Mouse (Mus musculus) kidney, embryonic 15.5 days (tissue): ENCODE data around the gene Ano8. TPM values are rescaled to one million over a fixed set of nuclear protein-coding genes. Genes with fewer than 3 reads are reported as not detected.

Experiments
- ATAC-seq: fragments of 200-750 bp; cut with Nextera tagmentation; replicated peaks from 2 replicates; pipeline ENCODE4 v1.8.0; 2017; ENCODE audit warnings: moderate TSS enrichment; ENCODE audit not compliant: low FRiP score
- H3K27ac ChIP-seq: fragments of 300-500 bp; sonication (generic); 2 replicates; pipeline ENCODE4 v1.5.1; 2015; ENCODE audit warnings: mild to moderate bottlenecking, inconsistent platforms
- H3K27me3 ChIP-seq: fragments of 300-500 bp; sonication (generic); 2 replicates; pipeline ENCODE4 v1.6.1; 2015; ENCODE audit warnings: inconsistent platforms
- H3K36me3 ChIP-seq: fragments of 300-500 bp; sonication (generic); 2 replicates; pipeline ENCODE4 v1.6.1; 2015; ENCODE audit warnings: inconsistent platforms
- H3K4me1 ChIP-seq: fragments of 300-500 bp; sonication (generic); 2 replicates; pipeline ENCODE4 v1.6.1; 2015; ENCODE audit warnings: inconsistent platforms
- H3K4me2 ChIP-seq: fragments of 300-500 bp; sonication (generic); 2 replicates; pipeline ENCODE4 v1.6.1; 2015; ENCODE audit warnings: moderate library complexity, mild to moderate bottlenecking, inconsistent platforms
- H3K4me3 ChIP-seq: fragments of 300-500 bp; sonication (generic); replicated peaks from 2 replicates; pipeline ENCODE4 v1.5.1; 2015; ENCODE audit warnings: mild to moderate bottlenecking, inconsistent platforms
- H3K9ac ChIP-seq: fragments of 300-500 bp; sonication (generic); 2 replicates; pipeline ENCODE4 v1.6.1; 2015; ENCODE audit warnings: mild to moderate bottlenecking, inconsistent platforms
- H3K9me3 ChIP-seq: fragments of 300-500 bp; sonication (generic); replicated peaks from 2 replicates; pipeline ENCODE4 v1.6.1; 2016; ENCODE audit warnings: inconsistent platforms
- WGBS: fragments of 180-500 bp; shearing (Covaris S2); methylation state at CpG from one replicate; pipeline ENCODE4 v1.1.7; 2015; ENCODE audit warnings: mixed read lengths; 5-methylcytosine and 5-hydroxymethylcytosine counted together
- polyA plus RNA-seq: library from polyadenylated mRNA; unstranded; fragments of >200 nt; fragmentation: Nextera tagmentation; extraction: Ambion mirVana; gene quantifications from 2 replicates; pipeline ENCODE4 v1.2.1, GENCODE M21; 2015

Gene Ano8
- polyA plus RNA-seq, 1 experiment from 2014 or later: 2.0 TPM

- Histone ChIP-seq H3K9me3 (no peaks in the 10 kb centered on the region), H3K4me1 (peaks cover 24% of the 10 kb centered on the region), H3K36me3 (no peaks in the 10 kb centered on the region), H3K27me3 (peaks cover 10% of the 10 kb centered on the region; the same call in 1 of the 2 replicates), H3K27ac (no peak overlapping the region), H3K4me2 (no peak overlapping the region), H3K9ac (no peak overlapping the region), H3K4me3 (no peak overlapping the region)
- WGBS: 18% methylated on average over 6 of the region's 6 CpGs
- ATAC-seq: no peak
Observed at GRCm38 (mm10) chr8:71516786-71517185, 31.0 kb upstream of the Ano8 start.

GRCm38 (mm10) chr8:71515043-71515442 is 29.3 kb upstream of the Ano8 start:
- H3K9me3 ChIP-seq: no peaks in the 10 kb centered on the region
- H3K4me3 ChIP-seq: no peak overlapping the region
- no peak for ATAC-seq
- no peak overlapping the region for H3K9ac ChIP-seq
- H3K4me2 ChIP-seq: no peak overlapping the region
- 79% methylated on average over 5 of the region's 5 CpGs for WGBS
- peaks cover 5% of the 10 kb centered on the region for H3K27me3 ChIP-seq
- peaks cover 20% of the 10 kb centered on the region for H3K4me1 ChIP-seq
- H3K36me3 ChIP-seq: no peaks in the 10 kb centered on the region
- no peak overlapping the region for H3K27ac ChIP-seq

GRCm38 (mm10) chr8:71513018-71513754 is 27.4 kb upstream of the Ano8 start:
- ATAC-seq: no peak
- 66% methylated on average over 15 of the region's 15 CpGs for WGBS
- Histone ChIP-seq H3K4me2 (no peak overlapping the region), H3K9ac (no peak overlapping the region), H3K4me3 (no peak overlapping the region), H3K27me3 (peaks cover 22% of the 10 kb centered on the region), H3K4me1 (peaks cover 19% of the 10 kb centered on the region), H3K9me3 (no peaks in the 10 kb centered on the region), H3K27ac (0 out of 2 replicates have a peak overlapping the region, but pooled peaks have one; percentile 41), H3K36me3 (no peaks in the 10 kb centered on the region)

DNA sequence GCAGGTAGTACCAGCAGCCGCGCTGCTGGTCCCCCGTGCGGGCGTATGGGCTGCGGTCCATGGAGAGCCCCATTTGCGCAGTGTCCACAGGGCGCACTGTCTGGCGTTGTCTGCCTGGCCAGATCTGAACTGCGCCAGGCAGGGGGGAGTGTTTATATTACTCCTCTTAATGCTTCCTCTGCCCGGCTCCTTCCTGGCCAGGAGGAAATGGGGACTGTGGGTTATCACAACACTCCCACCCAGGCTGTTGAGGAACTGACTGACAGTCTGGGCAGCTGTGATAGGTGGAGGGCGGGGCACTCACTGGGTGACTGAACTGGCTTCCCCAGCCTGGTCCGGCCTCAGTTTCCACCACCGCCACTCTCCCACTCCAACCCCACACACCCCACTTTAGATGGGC is 25.9 kb upstream of the Ano8 start, which contains the start of gene Plvap:
TSS of gene Plvap (minus strand) at position 109 of the 400 bp plus-strand sequence.
- Histone ChIP-seq H3K4me1 (peaks cover 24% of the 10 kb centered on the region), H3K4me2 (peak within 1 kb of the TSS; percentile 46), H3K9ac (no peak within 1 kb of the TSS), H3K36me3 (no peaks in the 10 kb centered on the region), H3K27ac (peak within 1 kb of the TSS; percentile 24; the same call in 1 of the 2 replicates), H3K27me3 (peaks cover 37% of the 10 kb centered on the region), H3K9me3 (no peaks in the 10 kb centered on the region), H3K4me3 (peak within 1 kb of the TSS; percentile 29)
- peak; percentile 24; the same call in 1 of the 2 replicates for ATAC-seq
- WGBS: 24% methylated on average over 14 of the region's 14 CpGs

- no peaks in the 10 kb centered on the region for H3K36me3 ChIP-seq
- ATAC-seq: no peak
- H3K4me1 ChIP-seq: peaks cover 23% of the 10 kb centered on the region
- H3K27me3 ChIP-seq: peaks cover 51% of the 10 kb centered on the region
- no peaks in the 10 kb centered on the region for H3K9me3 ChIP-seq
- H3K27ac ChIP-seq: no peak overlapping the region
- peak overlapping the region; percentile 29 for H3K4me3 ChIP-seq
- peak overlapping the region; percentile 24; the same call in 1 of the 2 replicates for H3K9ac ChIP-seq
- WGBS: 78% methylated on average over 2 of the region's 2 CpGs
- H3K4me2 ChIP-seq: peak overlapping the region; percentile 46
Observed at GRCm38 (mm10) chr8:71509316-71509715, 23.6 kb upstream of the Ano8 start.

- Histone ChIP-seq H3K9ac (peak overlapping the region; percentile 44), H3K36me3 (no peaks in the 10 kb centered on the region), H3K4me2 (peak overlapping the region; percentile 90), H3K9me3 (no peaks in the 10 kb centered on the region), H3K4me1 (peaks cover 23% of the 10 kb centered on the region), H3K4me3 (peak overlapping the region; percentile 51), H3K27me3 (peaks cover 50% of the 10 kb centered on the region), H3K27ac (no peak overlapping the region)
- ATAC-seq: peak; percentile 70
- WGBS: under 1% methylated on average over 61 of the region's 61 CpGs
Observed at GRCm38 (mm10) chr8:71507589-71508104, 21.9 kb upstream of the Ano8 start.

DNA sequence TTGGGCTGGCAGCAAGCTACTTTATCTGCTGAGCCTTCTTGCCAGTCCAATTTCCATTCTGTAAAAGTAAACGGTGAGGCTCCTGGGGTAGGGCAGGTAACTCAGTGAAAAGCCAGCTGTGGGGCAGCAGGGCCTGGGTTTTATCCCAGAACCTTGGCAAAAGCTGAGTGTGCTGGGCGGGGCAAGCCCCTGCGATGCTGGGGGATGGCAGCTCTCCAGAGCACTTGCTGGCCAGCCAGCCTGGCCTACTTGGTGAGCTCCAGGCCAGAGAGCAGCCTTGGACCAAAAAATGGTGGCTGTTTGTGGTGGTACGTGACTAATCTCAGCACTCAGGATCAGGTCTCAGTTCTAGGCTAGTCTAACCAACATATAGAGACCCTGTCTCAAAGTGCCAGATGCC is 20.2 kb upstream of the Ano8 start:
- Histone ChIP-seq H3K4me1 (peaks cover 17% of the 10 kb centered on the region), H3K9ac (no peak overlapping the region), H3K4me2 (no peak overlapping the region), H3K36me3 (no peaks in the 10 kb centered on the region), H3K9me3 (no peaks in the 10 kb centered on the region), H3K27ac (no peak overlapping the region), H3K27me3 (peaks cover 48% of the 10 kb centered on the region), H3K4me3 (no peak overlapping the region)
- no peak for ATAC-seq
- 89% methylated on average over 4 of the region's 4 CpGs for WGBS

- no peak for ATAC-seq
- Histone ChIP-seq H3K9ac (no peak overlapping the region), H3K4me2 (no peak overlapping the region), H3K9me3 (no peaks in the 10 kb centered on the region), H3K27me3 (peaks cover 48% of the 10 kb centered on the region), H3K4me1 (peaks cover 23% of the 10 kb centered on the region), H3K4me3 (no peak overlapping the region), H3K36me3 (no peaks in the 10 kb centered on the region), H3K27ac (no peak overlapping the region)
- 95% methylated on average over 4 of the region's 4 CpGs for WGBS
Observed at GRCm38 (mm10) chr8:71505326-71505725, 19.6 kb upstream of the Ano8 start.

GRCm38 (mm10) chr8:71504349-71504748 is 18.6 kb upstream of the Ano8 start:
- peaks cover 39% of the 10 kb centered on the region for H3K27me3 ChIP-seq
- no peak overlapping the region for H3K4me3 ChIP-seq
- H3K36me3 ChIP-seq: no peaks in the 10 kb centered on the region
- 0 out of 2 replicates have a peak overlapping the region, but pooled peaks have one; percentile 37 for H3K27ac ChIP-seq
- WGBS: 81% methylated on average over 4 of the region's 4 CpGs
- no peak overlapping the region for H3K4me2 ChIP-seq
- no peak overlapping the region for H3K9ac ChIP-seq
- peaks cover 29% of the 10 kb centered on the region for H3K4me1 ChIP-seq
- no peak for ATAC-seq
- H3K9me3 ChIP-seq: no peaks in the 10 kb centered on the region

- 21% methylated on average over 15 of the region's 16 CpGs for WGBS
- no peak overlapping the region for H3K4me3 ChIP-seq
- peak overlapping the region; percentile 9 for H3K4me2 ChIP-seq
- H3K9ac ChIP-seq: no peak overlapping the region
- H3K9me3 ChIP-seq: no peaks in the 10 kb centered on the region
- H3K36me3 ChIP-seq: peaks cover 6% of the 10 kb centered on the region
- H3K27ac ChIP-seq: peak overlapping the region; percentile 90
- H3K4me1 ChIP-seq: peaks cover 59% of the 10 kb centered on the region
- peak; percentile 24; the same call in 1 of the 2 replicates for ATAC-seq
- H3K27me3 ChIP-seq: no peaks in the 10 kb centered on the region
Observed at GRCm38 (mm10) chr8:71498816-71499690, 13.3 kb upstream of the Ano8 start.

DNA sequence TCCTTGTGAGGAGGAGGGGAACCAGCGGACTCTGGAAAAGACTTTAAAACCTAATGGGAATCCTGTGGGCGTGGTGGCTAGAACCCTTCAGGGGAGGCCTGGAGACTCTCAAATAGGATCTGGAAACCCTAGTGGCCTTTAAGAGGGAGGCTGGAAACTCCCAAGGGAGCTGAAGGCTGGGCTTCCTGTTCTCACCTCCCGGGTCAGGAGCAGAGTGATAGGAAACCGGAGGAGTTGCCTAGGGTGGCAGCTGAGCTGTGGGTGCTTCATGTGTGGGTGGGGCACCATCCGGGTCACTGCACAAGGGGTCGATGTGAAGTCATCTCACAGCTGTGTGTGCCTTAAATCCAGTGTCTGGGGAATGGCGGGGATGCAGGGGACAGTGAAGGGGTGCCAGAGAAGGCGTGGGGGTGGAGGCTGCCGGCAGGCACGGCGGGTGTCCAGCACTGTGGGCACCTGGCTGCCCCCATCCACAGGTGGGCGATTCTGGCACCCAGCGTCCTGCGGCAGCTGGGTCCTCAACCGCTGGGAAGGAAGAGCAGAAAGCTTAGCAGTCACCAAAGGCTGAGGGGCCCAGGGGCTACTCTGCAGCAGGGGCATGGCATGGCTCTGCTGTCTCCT is 12.2 kb upstream of the Ano8 start:
- ATAC-seq: peak; percentile 33
- Histone ChIP-seq H3K36me3 (peaks cover 14% of the 10 kb centered on the region), H3K4me2 (peak overlapping the region; percentile 9), H3K9ac (0 out of 2 replicates have a peak overlapping the region, but pooled peaks have one; percentile 4), H3K4me3 (no peak overlapping the region), H3K4me1 (peaks cover 59% of the 10 kb centered on the region), H3K9me3 (no peaks in the 10 kb centered on the region), H3K27me3 (no peaks in the 10 kb centered on the region), H3K27ac (peak overlapping the region; percentile 90)
- 5% methylated on average over 15 of the region's 15 CpGs for WGBS
